Comparison of ENCODE assay signal across 8 mouse cellular contexts in the genomic region with DNA sequence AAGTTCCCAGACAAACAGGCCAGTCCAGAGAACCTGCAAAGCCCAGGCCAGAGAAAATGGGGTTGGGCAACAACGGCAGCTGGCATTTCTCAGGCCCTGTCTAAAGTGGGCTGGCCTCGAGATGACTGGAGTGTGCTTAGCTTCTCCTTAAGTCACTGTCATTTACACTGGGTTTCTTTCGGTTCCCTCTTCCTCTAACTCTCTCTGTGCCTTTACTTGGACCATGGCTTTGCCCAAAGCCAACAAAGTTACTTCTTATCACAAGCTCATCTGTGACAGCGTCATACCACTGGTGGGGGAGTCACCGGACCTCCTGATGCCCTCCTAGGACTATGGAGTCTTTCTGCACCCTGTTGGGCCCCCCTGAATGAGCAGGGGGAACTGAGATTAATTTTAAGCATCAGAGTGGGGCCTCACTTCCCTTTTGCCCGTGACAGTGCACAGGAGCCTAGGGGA. TPM values are rescaled to one million over a fixed set of nuclear protein-coding genes. Genes with fewer than 3 reads are reported as not detected.
DNase-seq lines count a peak whose midpoint lies in the region; ATAC-seq lines count a peak whose summit lies in the region.
"Had no signal": no experiment of that assay in that cellular context is flagged by ENCODE, and none has a peak within 500 bp of the region (broad histone marks: within the 10 kb centered on the region; RNA-seq: fewer than 3 reads in every experiment).

No protein-coding gene starts in this region.

- peak; percentile 62; the same call in 1 of the 2 replicates for ATAC-seq in stomach, embryonic 16.5 days (ENCODE audit: insufficient read depth, low FRiP score)
- ATAC-seq in megakaryocyte-erythroid progenitor cell, adult 5-6 weeks (replicated peaks; ENCODE audit: low FRiP score, low TSS enrichment, poor library complexity, severe bottlenecking): no peak

- WGBS in stomach, embryonic 16.5 days: 33% methylated on average over 6 of the region's 6 CpGs

- H3K9me3 ChIP-seq in stomach, embryonic 16.5 days (replicated peaks; ENCODE audit: control insufficient read depth, low read length): peaks cover 4% of the 10 kb centered on the region; the same call in 1 of the 2 replicates

- peaks cover 28% of the 10 kb centered on the region for H3K4me1 ChIP-seq in stomach, embryonic 16.5 days (ENCODE audit: control insufficient read depth, insufficient read depth, low read length)

- no peak overlapping the region for H3K4me3 ChIP-seq in stomach, embryonic 16.5 days (replicated peaks; ENCODE audit: low read length)

- DNase-seq in spleen, adult 18-20 months: peak; percentile 44 to 52
- DNase-seq in spleen, postnatal 14 days (ENCODE audit: low spot score in 2 of 2): no peak
- peak; percentile 32 for DNase-seq in embryo, embryonic 11 days
- DNase-seq in kidney, postnatal 14 days: peak; percentile 41
- no peak for DNase-seq in thymus, postnatal 10 days (ENCODE audit: low spot score in 2 of 2)

- no peak overlapping the region for H3K9ac ChIP-seq in stomach, embryonic 16.5 days (ENCODE audit: low read length)

- peak overlapping the region; percentile 56; the same call in 1 of the 2 replicates for H3K27ac ChIP-seq in stomach, embryonic 16.5 days (ENCODE audit: low read length)

- no peaks in the 10 kb centered on the region for H3K36me3 ChIP-seq in stomach, embryonic 16.5 days (ENCODE audit: control insufficient read depth, insufficient read depth, low read length)

- no peak overlapping the region for H3K4me2 ChIP-seq in stomach, embryonic 16.5 days (ENCODE audit: low read depth, low read length)

- H3K27me3 ChIP-seq in stomach, embryonic 16.5 days (ENCODE audit: control insufficient read depth, insufficient read depth, low read length): peaks cover 18% of the 10 kb centered on the region

RNA-seq across cellular contexts. Expression of gene Irf5, which starts 2.4 kb away (rescaled TPM):
- 14.0 and 14.2 TPM in 2 replicates for polyA plus RNA-seq in stomach, embryonic 16.5 days (2015; fragmentation: Nextera tagmentation; extraction: Ambion mirVana)
- total RNA-seq in megakaryocyte-erythroid progenitor cell, adult 5-6 weeks (2014; fragmentation: Nextera tagmentation): 0.59 and 1.1 TPM in 2 replicates
- total RNA-seq in megakaryocyte-erythroid progenitor cell, adult 5-6 weeks (2017): 0.99 and 5.9 TPM in 2 replicates

RNA-seq across cellular contexts. Expression of gene Kcp, which starts 16.3 kb away (rescaled TPM):
- 16.9 TPM in 2 replicates for polyA plus RNA-seq in stomach, embryonic 16.5 days (2015; fragmentation: Nextera tagmentation; extraction: Ambion mirVana)
- not detected in 2 replicates for total RNA-seq in megakaryocyte-erythroid progenitor cell, adult 5-6 weeks (2014; fragmentation: Nextera tagmentation)
- total RNA-seq in megakaryocyte-erythroid progenitor cell, adult 5-6 weeks (2017): not detected in 2 replicates

RNA-seq across cellular contexts. Expression of gene Atp6v1fnb, which starts 52.8 kb away (rescaled TPM):
- not detected in 2 replicates for polyA plus RNA-seq in stomach, embryonic 16.5 days (2015; fragmentation: Nextera tagmentation; extraction: Ambion mirVana)
- not detected in 2 replicates for total RNA-seq in megakaryocyte-erythroid progenitor cell, adult 5-6 weeks (2014; fragmentation: Nextera tagmentation)
- total RNA-seq in megakaryocyte-erythroid progenitor cell, adult 5-6 weeks (2017): not detected in 2 replicates
- polyA plus RNA-seq: large intestine, adult 2 months had no signal

RNA-seq across cellular contexts. Expression of gene Atp6v1f, which starts 56.5 kb away (rescaled TPM):
- polyA plus RNA-seq in stomach, embryonic 16.5 days (2015; fragmentation: Nextera tagmentation; extraction: Ambion mirVana): 228 and 239 TPM in 2 replicates
- 168 and 176 TPM in 2 replicates for total RNA-seq in megakaryocyte-erythroid progenitor cell, adult 5-6 weeks (2014; fragmentation: Nextera tagmentation)
- total RNA-seq in megakaryocyte-erythroid progenitor cell, adult 5-6 weeks (2017): 167 and 198 TPM in 2 replicates

Comparison
In these comparisons a context has a peak if more than half of its experiments do, and no peak if none do; other contexts are left out.
1. DNase-seq: peak in spleen, adult 18-20 months (2 of 2), embryo, embryonic 11 days (single experiment) and kidney, postnatal 14 days (single experiment); none in spleen, postnatal 14 days (0 of 2) and thymus, postnatal 10 days (0 of 2).